21 mouse cellular contexts compared by ENCODE assay signal in genomic region chr6:119735937-119736336, GRCm38 (mm10).
DNase-seq lines count a peak whose midpoint lies in the region.
"Had no signal": no experiment of that assay in that cellular context is flagged by ENCODE, and none has a peak within 500 bp of the region (broad histone marks: within the 10 kb centered on the region; RNA-seq: fewer than 3 reads in every experiment).

No protein-coding gene starts in this region.

- H3K4me3 ChIP-seq in heart, embryonic 10.5 days: no peak overlapping the region
- H3K4me3 ChIP-seq: embryonic facial prominence, embryonic 12.5 days; kidney, embryonic 15.5 days; limb, embryonic 13.5 days; liver, embryonic 13.5 days; midbrain, embryonic 15.5 days had no signal

- peak; percentile 15 for DNase-seq in gastrocnemius, postnatal 25 days
- DNase-seq in gastrocnemius, postnatal 10 days: no peak
- peak; percentile 11 for DNase-seq in urinary bladder, postnatal 14 days (ENCODE audit: low spot score)
- no peak for DNase-seq in urinary bladder, postnatal 25 days (ENCODE audit: low spot score)
- peak; percentile 36 to 56 for DNase-seq in cerebellum, postnatal 25 days
- DNase-seq in retina, embryonic 14.5 days (ENCODE audit: low spot score): no peak
- no peak for DNase-seq in heart, embryonic 10.5 days (ENCODE audit: low spot score)
- DNase-seq: B cell, adult 2 months; forebrain, postnatal 0 days; kidney, adult 11 months; kidney, postnatal 4 days; liver, embryonic 13.5 days; thymus, postnatal 14 days had no signal

- 89% methylated on average over 2 of the region's 2 CpGs for WGBS in heart, embryonic 10.5 days

- H3K9me3 ChIP-seq in heart, embryonic 10.5 days: no peaks in the 10 kb centered on the region
- H3K9me3 ChIP-seq: embryonic facial prominence, embryonic 12.5 days; G1E; kidney, embryonic 15.5 days; limb, embryonic 13.5 days; liver, embryonic 13.5 days; midbrain, embryonic 15.5 days had no signal

- no peaks in the 10 kb centered on the region for H3K27me3 ChIP-seq in heart, embryonic 10.5 days (ENCODE audit: insufficient read depth, poor library complexity, severe bottlenecking)
- H3K27me3 ChIP-seq: CH12.LX; embryonic facial prominence, embryonic 12.5 days; kidney, embryonic 15.5 days; limb, embryonic 13.5 days; liver, embryonic 13.5 days; midbrain, embryonic 15.5 days; Patski had no signal

- no peak overlapping the region for H3K27ac ChIP-seq in heart, embryonic 10.5 days
- H3K27ac ChIP-seq: embryonic facial prominence, embryonic 12.5 days; limb, embryonic 13.5 days; liver, embryonic 13.5 days; macrophage; midbrain, embryonic 15.5 days had no signal

- H3K4me1 ChIP-seq in heart, embryonic 10.5 days: no peaks in the 10 kb centered on the region
- H3K4me1 ChIP-seq: embryonic facial prominence, embryonic 12.5 days; midbrain, embryonic 15.5 days had no signal

- H3K36me3 ChIP-seq in heart, embryonic 10.5 days: peaks cover 3% of the 10 kb centered on the region; the same call in 1 of the 2 replicates
- H3K36me3 ChIP-seq: embryonic facial prominence, embryonic 12.5 days; liver, embryonic 13.5 days; midbrain, embryonic 15.5 days had no signal

Comparison
In these comparisons a context has a peak if more than half of its experiments do, and no peak if none do; other contexts are left out.
1. DNase-seq: peak in gastrocnemius, postnatal 25 days (single experiment), urinary bladder, postnatal 14 days (single experiment) and cerebellum, postnatal 25 days (2 of 2); none in gastrocnemius, postnatal 10 days (single experiment), urinary bladder, postnatal 25 days (single experiment), retina, embryonic 14.5 days (single experiment) and heart, embryonic 10.5 days (single experiment).